Mouse (Mus musculus): ENCODE measurements around the gene Irf8. TPM values are rescaled to one million over a fixed set of nuclear protein-coding genes. Genes with fewer than 3 reads are reported as not detected.

Irf8 gene
- polyA plus RNA-seq, 2 experiments, result 4.2 to 8.9 TPM

GRCm38 (mm10) chr8:120705163-120705562, 31.0 kb upstream of the Irf8 start:
- ATAC-seq (ENCODE audit: insufficient read depth) (no peak), DNase-seq (ENCODE audit: low read depth in 3 of 3, low spot score in 3 of 3) (no peak)
- Histone ChIP-seq H3K27ac (no peak overlapping the region), H3K27me3 (ENCODE audit: control insufficient read depth, insufficient read depth, low read length) (no peaks in the 10 kb centered on the region), H3K9me3 (ENCODE audit: control insufficient read depth, low read length) (no peaks in the 10 kb centered on the region), H3K36me3 (replicated peaks; ENCODE audit: control insufficient read depth, insufficient read depth, low read depth) (no peaks in the 10 kb centered on the region), H3K9ac (replicated peaks) (no peak overlapping the region), H3K4me2 (ENCODE audit: low read depth) (no peak overlapping the region), H3K4me3 (ENCODE audit: insufficient read depth in 1 of 2, low read depth in 2 of 2, low read length in 2 of 2) (no peak overlapping the region), H3K4me1 (replicated peaks; ENCODE audit: control insufficient read depth in 2 of 2, insufficient read depth in 2 of 2, low read length in 1 of 2) (peaks cover 0 to under 1% of the 10 kb centered on the region in 2 experiments; a peak in 1 of 4 replicates)
- TF ChIP-seq EP300 (IDR thresholded peaks at IDR 0.05; ENCODE audit: low read depth) (no peak), CTCF (IDR thresholded peaks at IDR 0.05; ENCODE audit: low read depth) (no peak)
- WGBS (ENCODE audit: insufficient replicate concordance), result 71% methylated on average over 15 of the region's 15 CpGs

GRCm38 (mm10) chr8:120706193-120706592, 30.0 kb upstream of the Irf8 start:
- no peaks in the 10 kb centered on the region for H3K9me3 ChIP-seq (ENCODE audit: control insufficient read depth, low read length)
- no peaks in the 10 kb centered on the region for H3K4me1 ChIP-seq (replicated peaks; ENCODE audit: control insufficient read depth in 2 of 2, insufficient read depth in 2 of 2, low read length in 1 of 2)
- H3K4me2 ChIP-seq (ENCODE audit: low read depth), result no peak overlapping the region
- no peaks in the 10 kb centered on the region for H3K36me3 ChIP-seq (replicated peaks; ENCODE audit: control insufficient read depth, insufficient read depth, low read depth)
- DNase-seq (ENCODE audit: low read depth in 3 of 3, low spot score in 3 of 3) (no peak), ATAC-seq (ENCODE audit: insufficient read depth) (no peak)
- no peaks in the 10 kb centered on the region for H3K27me3 ChIP-seq (ENCODE audit: control insufficient read depth, insufficient read depth, low read length)
- no peak overlapping the region for H3K27ac ChIP-seq
- 67% methylated on average over 3 of the region's 3 CpGs for WGBS (ENCODE audit: insufficient replicate concordance)
- no peak overlapping the region for H3K4me3 ChIP-seq (ENCODE audit: insufficient read depth in 1 of 2, low read depth in 2 of 2, low read length in 2 of 2)
- TF ChIP-seq EP300 (IDR thresholded peaks at IDR 0.05; ENCODE audit: low read depth) (no peak), CTCF (IDR thresholded peaks at IDR 0.05; ENCODE audit: low read depth) (no peak)
- no peak overlapping the region for H3K9ac ChIP-seq (replicated peaks)

GRCm38 (mm10) chr8:120709176-120709575, 27.0 kb upstream of the Irf8 start:
- Histone ChIP-seq H3K9me3 (ENCODE audit: control insufficient read depth, low read length) (no peaks in the 10 kb centered on the region), H3K27me3 (ENCODE audit: control insufficient read depth, insufficient read depth, low read length) (no peaks in the 10 kb centered on the region), H3K4me1 (replicated peaks; ENCODE audit: control insufficient read depth in 2 of 2, insufficient read depth in 2 of 2, low read length in 1 of 2) (no peaks in the 10 kb centered on the region), H3K4me2 (ENCODE audit: low read depth) (no peak overlapping the region), H3K36me3 (replicated peaks; ENCODE audit: control insufficient read depth, insufficient read depth, low read depth) (no peaks in the 10 kb centered on the region), H3K9ac (replicated peaks) (no peak overlapping the region), H3K4me3 (ENCODE audit: insufficient read depth in 1 of 2, low read depth in 2 of 2, low read length in 2 of 2) (no peak overlapping the region), H3K27ac (no peak overlapping the region)
- TF ChIP-seq EP300 (IDR thresholded peaks at IDR 0.05; ENCODE audit: low read depth) (no peak), CTCF (IDR thresholded peaks at IDR 0.05; ENCODE audit: low read depth) (no peak)
- DNase-seq (ENCODE audit: low read depth in 3 of 3, low spot score in 3 of 3) (no peak), ATAC-seq (ENCODE audit: insufficient read depth) (no peak)
- WGBS (ENCODE audit: insufficient replicate concordance), result 33% methylated on average over 10 of the region's 10 CpGs

GRCm38 (mm10) chr8:120715200-120715599, 21.0 kb upstream of the Irf8 start:
- Histone ChIP-seq H3K9ac (replicated peaks) (no peak overlapping the region), H3K27ac (no peak overlapping the region), H3K4me2 (ENCODE audit: low read depth) (no peak overlapping the region), H3K4me3 (ENCODE audit: insufficient read depth in 1 of 2, low read depth in 2 of 2, low read length in 2 of 2) (no peak overlapping the region), H3K9me3 (ENCODE audit: control insufficient read depth, low read length) (no peaks in the 10 kb centered on the region), H3K27me3 (ENCODE audit: control insufficient read depth, insufficient read depth, low read length) (no peaks in the 10 kb centered on the region), H3K36me3 (replicated peaks; ENCODE audit: control insufficient read depth, insufficient read depth, low read depth) (no peaks in the 10 kb centered on the region), H3K4me1 (replicated peaks; ENCODE audit: control insufficient read depth in 2 of 2, insufficient read depth in 2 of 2, low read length in 1 of 2) (0 out of 4 replicates have a peak, but pooled peaks cover 0 to 3% of the 10 kb centered on the region in 2 experiments)
- no peak for ATAC-seq (ENCODE audit: insufficient read depth)
- TF ChIP-seq EP300 (IDR thresholded peaks at IDR 0.05; ENCODE audit: low read depth) (no peak), CTCF (IDR thresholded peaks at IDR 0.05; ENCODE audit: low read depth) (no peak)
- WGBS (ENCODE audit: insufficient replicate concordance), result 27% methylated on average over 6 of the region's 6 CpGs
- DNase-seq (ENCODE audit: low read depth in 3 of 3, low spot score in 3 of 3), result no peak

- Histone ChIP-seq H3K4me3 (ENCODE audit: insufficient read depth in 1 of 2, low read depth in 2 of 2, low read length in 2 of 2) (no peak overlapping the region), H3K27me3 (ENCODE audit: control insufficient read depth, insufficient read depth, low read length) (no peaks in the 10 kb centered on the region), H3K36me3 (replicated peaks; ENCODE audit: control insufficient read depth, insufficient read depth, low read depth) (no peaks in the 10 kb centered on the region), H3K9me3 (ENCODE audit: control insufficient read depth, low read length) (no peaks in the 10 kb centered on the region), H3K9ac (replicated peaks) (no peak overlapping the region), H3K4me1 (replicated peaks; ENCODE audit: control insufficient read depth in 2 of 2, insufficient read depth in 2 of 2, low read length in 1 of 2) (0 out of 4 replicates have a peak, but pooled peaks cover 0 to 3% of the 10 kb centered on the region in 2 experiments), H3K27ac (no peak overlapping the region), H3K4me2 (ENCODE audit: low read depth) (no peak overlapping the region)
- TF ChIP-seq CTCF (IDR thresholded peaks at IDR 0.05; ENCODE audit: low read depth) (no peak), EP300 (IDR thresholded peaks at IDR 0.05; ENCODE audit: low read depth) (no peak)
- ATAC-seq (ENCODE audit: insufficient read depth), result no peak
- no peak for DNase-seq (ENCODE audit: low read depth in 3 of 3, low spot score in 3 of 3)
- WGBS (ENCODE audit: insufficient replicate concordance), result 51% methylated on average over 15 of the region's 15 CpGs
Measured at GRCm38 (mm10) chr8:120715996-120716680, 20.0 kb upstream of the Irf8 start.
